Mouse (Mus musculus) CH12.LX (cell line): Measurements from ENCODE around the gene Fhdc1.

Experiments used
- EP300 ChIP-seq: IDR thresholded peaks from 2 replicates; pipeline ENCODE4 v1.6.1; 2011; ENCODE audit warnings: low read length, improper control_type of control experiment
- ETS1 ChIP-seq: conservative IDR thresholded peaks from 2 replicates; pipeline ENCODE4 v1.6.1; 2012; ENCODE audit warnings: low read depth, mild to moderate bottlenecking, inconsistent platforms, low read length, improper control_type of control experiment, moderate library complexity
- IRF4 ChIP-seq: IDR thresholded peaks from 2 replicates; pipeline ENCODE4 v1.6.1; 2014; ENCODE audit warnings: low read depth, mild to moderate bottlenecking, inconsistent platforms, low read length, improper control_type of control experiment
- MAX ChIP-seq: IDR thresholded peaks from 2 replicates; pipeline ENCODE4 v1.6.1; 2011; ENCODE audit warnings: low read length, improper control_type of control experiment
- MXI1 ChIP-seq: IDR thresholded peaks from 2 replicates; pipeline ENCODE4 v1.6.1; 2011; ENCODE audit warnings: mild to moderate bottlenecking, low read depth, low read length, improper control_type of control experiment

- TF ChIP-seq EP300: no peak
- TF ChIP-seq MXI1: no peak
- no peak for TF ChIP-seq ETS1
- no peak for TF ChIP-seq IRF4
- TF ChIP-seq MAX: no peak
These were observed 71.3 kb downstream of the Fhdc1 start for GRCm38 (mm10) chr3:84408756-84409473.
